Mouse (Mus musculus) lung, postnatal 0 days (tissue): Measurements from ENCODE around the gene Mpg. TPM values are rescaled to one million over a fixed set of nuclear protein-coding genes. Genes with fewer than 3 reads are reported as not detected.

ENCODE experiments used
- ATAC-seq: fragments of 200-750 bp; cut with Nextera tagmentation; 2 replicates; pipeline ENCODE4 v1.8.0; 2017; ENCODE audit warnings: moderate library complexity
- DNase-seq: peaks from one replicate; pipeline ENCODE4 v3.0.0-alpha.2; 2016; ENCODE audit warnings: low spot score
- H3K27ac ChIP-seq: fragments of 300-500 bp; sonication (generic); 2 replicates; pipeline ENCODE4 v1.5.1; 2014; ENCODE audit warnings: antibody characterized with exemption, mild to moderate bottlenecking, low read length, mixed read lengths
- H3K27me3 ChIP-seq: fragments of 300-500 bp; sonication (generic); replicated peaks from 2 replicates; pipeline ENCODE4 v1.6.1; 2014; ENCODE audit warnings: low read length, mixed read lengths; ENCODE audit not compliant: insufficient read depth
- H3K36me3 ChIP-seq: fragments of 300-500 bp; sonication (generic); 2 replicates; pipeline ENCODE4 v1.6.1; 2014; ENCODE audit warnings: low read length, mixed read lengths; ENCODE audit not compliant: insufficient read depth
- H3K4me1 ChIP-seq: fragments of 300-500 bp; sonication (generic); 2 replicates; pipeline ENCODE4 v1.6.1; 2014; ENCODE audit warnings: antibody characterized with exemption, low read depth, low read length, mixed read lengths; ENCODE audit not compliant: insufficient read depth
- H3K4me2 ChIP-seq: fragments of 300-500 bp; sonication (generic); replicated peaks from 2 replicates; pipeline ENCODE4 v1.6.1; 2014; ENCODE audit warnings: low read depth, mild to moderate bottlenecking, low read length, moderate library complexity, mixed read lengths
- H3K4me3 ChIP-seq: fragments of 300-500 bp; sonication (generic); 2 replicates; pipeline ENCODE4 v1.5.1; 2014; ENCODE audit warnings: low read depth, low read length
- H3K9ac ChIP-seq: fragments of 300-500 bp; sonication (generic); replicated peaks from 2 replicates; pipeline ENCODE4 v1.6.1; 2014; ENCODE audit warnings: low read depth, mild to moderate bottlenecking
- H3K9me3 ChIP-seq: fragments of 300-500 bp; sonication (generic); 2 replicates; pipeline ENCODE4 v1.6.1; 2016; ENCODE audit warnings: low read length, mixed read lengths
- CTCF ChIP-seq: IDR thresholded peaks from 2 replicates; pipeline ENCODE4 v1.5.1; 2016; ENCODE audit warnings: antibody characterized with exemption, mild to moderate bottlenecking
- EP300 ChIP-seq: IDR thresholded peaks from 2 replicates; pipeline ENCODE4 v1.6.1; 2016; ENCODE audit warnings: antibody characterized with exemption, mild to moderate bottlenecking, control low read depth
- WGBS: fragments of 180-500 bp; shearing (Covaris S2); extraction: QIAGEN DNeasy Blood & Tissue Kit; methylation state at CpG from one replicate; pipeline ENCODE4 v1.1.7; 2014; 5-methylcytosine and 5-hydroxymethylcytosine counted together
- polyA plus RNA-seq: library from polyadenylated mRNA; unstranded; fragments of >200 nt; fragmentation: Nextera tagmentation; extraction: Ambion mirVana; gene quantifications from 2 replicates; pipeline ENCODE4 v1.2.1, GENCODE M21; 2015

Gene Mpg
- polyA plus RNA-seq, 1 experiment from 2014 or later: 22.9 TPM

DNA sequence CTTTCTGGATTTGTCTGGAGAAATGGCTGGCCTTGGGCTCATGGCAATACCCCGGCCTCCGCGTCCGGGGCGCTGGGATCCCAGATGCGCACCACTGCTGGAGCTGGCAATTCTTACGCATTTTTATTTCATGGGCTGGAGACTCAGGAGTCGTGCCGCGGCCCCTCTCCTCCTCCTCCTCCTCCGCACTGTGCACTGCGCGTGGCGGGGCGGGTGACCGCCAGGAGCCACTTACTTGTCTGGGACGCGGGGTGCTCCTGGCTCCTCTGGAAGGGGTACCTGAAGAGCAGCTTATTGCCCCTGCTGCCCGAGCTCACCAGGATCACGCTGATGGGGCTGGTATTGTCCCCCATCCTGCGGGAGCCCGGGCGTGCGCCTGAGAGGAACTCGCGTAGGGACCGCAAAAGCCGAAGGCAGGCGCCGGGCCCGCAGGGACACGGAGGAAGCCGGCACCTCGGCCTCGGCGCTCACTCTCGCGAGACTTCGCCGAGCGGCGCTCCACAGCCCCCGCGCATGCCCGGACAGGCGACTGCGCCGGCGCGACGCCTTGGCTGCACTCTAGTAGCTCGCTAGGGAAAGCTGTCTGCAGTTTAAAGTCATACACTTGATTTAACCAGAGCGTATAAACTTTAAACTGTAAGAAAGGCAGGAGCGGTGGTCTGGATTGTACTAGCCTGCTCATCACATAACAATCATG, 41.0 kb downstream of the Mpg start, which contains the start of gene Nprl3:
Nprl3 (minus strand) TSS at position 520 of the 697 bp plus-strand sequence.
- peak within 1 kb of the TSS; percentile 90 for H3K27ac ChIP-seq
- DNase-seq: peak; percentile 97
- peak; percentile 21 for TF ChIP-seq CTCF
- TF ChIP-seq EP300: no peak
- WGBS: under 1% methylated on average over 53 of the region's 54 CpGs
- peak within 1 kb of the TSS; percentile 67 for H3K4me3 ChIP-seq
- no peaks in the 10 kb centered on the region for H3K36me3 ChIP-seq
- ATAC-seq: peak; percentile 100
- peak within 1 kb of the TSS; percentile 88 for H3K9ac ChIP-seq
- no peaks in the 10 kb centered on the region for H3K9me3 ChIP-seq
- peak within 1 kb of the TSS; percentile 64 for H3K4me2 ChIP-seq
- peaks cover 5% of the 10 kb centered on the region; the same call in 1 of the 2 replicates for H3K4me1 ChIP-seq
- no peaks in the 10 kb centered on the region for H3K27me3 ChIP-seq

DNA sequence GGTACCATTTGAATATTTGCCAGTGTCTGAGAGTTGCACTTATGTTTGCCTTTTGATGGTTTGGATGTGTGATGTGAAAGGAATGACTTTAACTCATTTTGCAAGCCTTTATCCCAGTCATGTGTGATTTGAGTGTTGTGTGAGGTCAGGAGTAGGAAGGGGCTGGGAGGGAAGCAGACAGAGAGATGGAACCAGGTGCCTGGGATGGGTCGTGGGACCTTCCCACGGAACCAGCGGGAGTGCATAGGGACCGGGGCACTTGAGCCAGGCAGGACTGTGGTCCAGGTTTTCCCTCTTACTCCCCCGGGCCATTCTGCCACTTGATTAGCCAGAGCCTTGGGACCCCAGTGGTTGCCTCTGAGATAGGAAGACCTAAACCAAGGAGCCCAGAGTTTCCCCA, 41.7 kb downstream of the Mpg start:
- no peak for TF ChIP-seq CTCF
- no peak; the same call in 1 of the 2 replicates for TF ChIP-seq EP300
- Histone ChIP-seq H3K9ac (no peak overlapping the region), H3K4me2 (peak overlapping the region; percentile 64), H3K9me3 (no peaks in the 10 kb centered on the region), H3K36me3 (no peaks in the 10 kb centered on the region), H3K27me3 (no peaks in the 10 kb centered on the region), H3K4me3 (peak overlapping the region; percentile 67), H3K4me1 (peaks cover 5% of the 10 kb centered on the region; the same call in 1 of the 2 replicates), H3K27ac (peak overlapping the region; percentile 90; the same call in 1 of the 2 replicates)
- WGBS: 20% methylated on average over 5 of the region's 5 CpGs
- DNase-seq (no peak), ATAC-seq (peak; percentile 26)

DNA sequence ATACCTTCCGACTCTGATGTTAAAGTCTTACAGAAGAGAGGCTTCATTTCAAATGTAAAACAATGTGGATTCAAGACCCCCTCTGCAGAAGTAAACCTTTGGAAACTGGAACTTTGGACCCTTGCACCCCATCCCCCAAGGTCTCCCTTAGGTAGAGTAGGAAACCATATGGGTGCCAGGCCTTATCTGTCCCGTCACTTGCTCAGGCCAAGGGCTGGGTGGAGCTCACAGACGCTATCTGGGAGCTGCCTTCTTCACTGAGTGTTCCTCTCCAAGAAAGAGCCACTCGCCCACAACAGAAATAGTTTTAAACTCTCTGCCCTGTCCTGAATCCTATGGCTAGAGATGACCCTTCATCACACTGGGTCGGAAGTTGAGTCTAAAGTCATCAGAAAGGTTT, 42.6 kb downstream of the Mpg start:
- Histone ChIP-seq H3K4me3 (no peak overlapping the region), H3K4me2 (no peak overlapping the region), H3K36me3 (no peaks in the 10 kb centered on the region), H3K27me3 (no peaks in the 10 kb centered on the region), H3K4me1 (peaks cover 5% of the 10 kb centered on the region; the same call in 1 of the 2 replicates), H3K9me3 (no peaks in the 10 kb centered on the region), H3K27ac (no peak overlapping the region), H3K9ac (no peak overlapping the region)
- WGBS: 72% methylated on average over 5 of the region's 5 CpGs
- ATAC-seq: no peak
- TF ChIP-seq EP300: no peak
- TF ChIP-seq CTCF: no peak
- DNase-seq: no peak

DNA sequence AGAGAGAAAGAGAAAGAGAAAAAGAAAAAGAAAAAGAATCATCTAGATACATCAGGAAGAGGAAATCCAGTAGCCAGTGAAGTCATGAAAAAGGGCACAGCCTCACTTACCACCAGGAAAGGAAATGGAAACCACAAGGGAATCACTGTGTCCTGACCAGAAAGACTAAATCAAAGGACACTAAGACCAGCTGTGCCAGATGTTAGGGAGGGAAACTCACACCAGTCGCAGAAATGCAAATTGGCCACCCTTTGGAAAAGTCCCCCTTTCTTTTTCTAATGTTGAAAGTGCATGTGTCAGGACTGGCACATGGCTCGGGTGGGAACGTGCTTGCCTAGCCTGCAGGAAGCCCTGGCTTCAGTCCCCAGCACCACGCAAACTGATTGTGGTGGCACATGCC, 44.9 kb downstream of the Mpg start:
- 39% methylated on average over 4 of the region's 4 CpGs for WGBS
- H3K27ac ChIP-seq: no peak overlapping the region
- no peak for DNase-seq

DNA sequence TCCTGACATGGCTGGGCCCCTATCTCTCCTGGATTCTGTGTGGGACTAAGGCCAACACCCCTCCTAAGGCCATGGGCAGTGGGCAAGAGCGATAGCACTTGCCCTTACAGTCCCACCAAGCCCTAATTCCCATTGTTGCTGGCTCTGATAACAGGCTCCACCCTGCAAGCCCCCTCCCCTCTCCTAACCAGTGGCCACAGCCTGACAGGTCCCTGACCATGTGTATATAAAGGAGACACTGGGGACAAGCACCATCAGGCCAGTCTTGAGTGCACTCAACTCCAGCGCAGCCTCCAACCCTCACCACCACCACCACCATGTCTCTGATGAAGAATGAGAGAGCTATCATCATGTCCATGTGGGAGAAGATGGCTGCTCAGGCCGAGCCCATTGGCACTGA, 50.0 kb downstream of the Mpg start, which contains the start of gene Hba-x:
Hba-x (plus strand) TSS at position 54 of the 400 bp plus-strand sequence.
- Histone ChIP-seq H3K4me3 (no peak within 1 kb of the TSS), H3K4me1 (no peaks in the 10 kb centered on the region), H3K9me3 (no peaks in the 10 kb centered on the region), H3K4me2 (no peak within 1 kb of the TSS), H3K27ac (no peak within 1 kb of the TSS), H3K27me3 (0 out of 2 replicates have a peak, but pooled peaks cover 2% of the 10 kb centered on the region), H3K36me3 (no peaks in the 10 kb centered on the region), H3K9ac (no peak within 1 kb of the TSS)
- WGBS: 69% methylated on average over 3 of the region's 3 CpGs
- TF ChIP-seq EP300 (no peak), CTCF (no peak)
- DNase-seq (no peak), ATAC-seq (no peak)

More for the DNA sequence above, 44.9 kb downstream of the Mpg start:
- ATAC-seq: no peak
- no peak overlapping the region for H3K9ac ChIP-seq
- no peaks in the 10 kb centered on the region for H3K9me3 ChIP-seq
- no peak for TF ChIP-seq EP300
- no peak for TF ChIP-seq CTCF
- H3K36me3 ChIP-seq: no peaks in the 10 kb centered on the region
- no peak overlapping the region for H3K4me2 ChIP-seq
- no peaks in the 10 kb centered on the region for H3K27me3 ChIP-seq
- no peak overlapping the region for H3K4me3 ChIP-seq
- H3K4me1 ChIP-seq: peaks cover 5% of the 10 kb centered on the region; the same call in 1 of the 2 replicates

DNA sequence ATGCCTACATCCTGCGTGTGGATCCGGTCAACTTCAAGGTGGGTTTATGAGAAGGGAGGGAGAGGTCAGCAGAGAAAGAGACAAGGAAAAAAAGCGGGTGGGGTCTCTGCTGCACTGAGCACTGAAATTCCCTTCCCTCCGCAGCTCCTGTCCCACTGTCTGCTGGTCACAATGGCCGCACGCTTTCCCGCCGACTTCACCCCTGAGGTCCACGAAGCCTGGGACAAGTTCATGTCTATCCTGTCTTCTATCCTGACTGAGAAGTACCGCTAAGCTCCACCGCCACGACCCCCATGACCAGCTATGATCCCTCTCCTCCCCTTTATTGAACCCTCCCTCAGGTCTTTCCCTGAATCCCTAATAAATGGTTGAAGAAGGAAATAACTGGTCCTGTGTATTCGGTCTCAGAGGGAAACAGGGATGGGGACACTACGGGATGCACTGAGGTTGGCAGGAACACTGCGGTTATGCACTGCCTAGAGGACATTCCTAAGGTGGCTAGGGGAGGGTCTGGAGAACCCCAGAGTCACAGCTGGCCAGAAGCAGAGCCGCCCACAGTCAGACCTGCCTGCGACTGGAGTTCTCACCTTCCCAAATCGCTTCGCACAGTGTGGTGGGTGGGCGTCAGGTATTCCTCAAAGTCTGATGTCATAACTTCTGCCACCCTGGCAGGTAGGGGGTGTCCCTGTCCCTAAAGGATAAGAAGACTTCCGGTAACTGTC, 51.6 kb downstream of the Mpg start:
- 57% methylated on average over 21 of the region's 21 CpGs for WGBS
- no peak overlapping the region for H3K9ac ChIP-seq
- H3K27me3 ChIP-seq: 0 out of 2 replicates have a peak, but pooled peaks cover 2% of the 10 kb centered on the region
- H3K36me3 ChIP-seq: no peaks in the 10 kb centered on the region
- H3K27ac ChIP-seq: no peak overlapping the region
- H3K4me3 ChIP-seq: no peak overlapping the region
- TF ChIP-seq EP300 (no peak), CTCF (no peak)
- DNase-seq: no peak
- H3K4me2 ChIP-seq: no peak overlapping the region
- H3K9me3 ChIP-seq: no peaks in the 10 kb centered on the region
- H3K4me1 ChIP-seq: no peaks in the 10 kb centered on the region
- ATAC-seq: no peak
